Mouse (Mus musculus) heart, postnatal 0 days (tissue): ENCODE measurements around the gene Cpt1c. TPM values are rescaled to one million over a fixed set of nuclear protein-coding genes. Genes with fewer than 3 reads are reported as not detected.

Source experiments
- ATAC-seq: fragments of 200-750 bp; cut with Nextera tagmentation; 2 replicates; pipeline ENCODE4 v1.8.0; 2017; ENCODE audit warnings: low read depth, moderate number of reproducible peaks, moderate library complexity; ENCODE audit not compliant: insufficient read depth
- DNase-seq: peaks from one replicate; pipeline ENCODE4 v3.0.0-alpha.2; 2016; ENCODE audit warnings: low spot score
- H3K27ac ChIP-seq: fragments of 300-500 bp; sonication (generic); 2 replicates; pipeline ENCODE4 v1.5.1; 2014; ENCODE audit warnings: low read depth, mild to moderate bottlenecking
- H3K27me3 ChIP-seq: fragments of 300-500 bp; sonication (generic); 2 replicates; pipeline ENCODE4 v1.6.1; 2014; ENCODE audit warnings: low read length, mixed read lengths; ENCODE audit not compliant: control insufficient read depth, insufficient read depth
- H3K36me3 ChIP-seq: fragments of 300-500 bp; sonication (generic); replicated peaks from 2 replicates; pipeline ENCODE4 v1.6.1; 2014; ENCODE audit warnings: low read length, mixed read lengths; ENCODE audit not compliant: control insufficient read depth, insufficient read depth
- H3K4me1 ChIP-seq: fragments of 300-500 bp; sonication (generic); 2 replicates; pipeline ENCODE4 v1.6.1; 2014; ENCODE audit warnings: antibody characterized with exemption; ENCODE audit not compliant: control insufficient read depth, insufficient read depth
- H3K4me2 ChIP-seq: fragments of 300-500 bp; sonication (generic); 2 replicates; pipeline ENCODE4 v1.6.1; 2014; ENCODE audit warnings: low read depth, mild to moderate bottlenecking, low read length, moderate library complexity
- H3K4me3 ChIP-seq: fragments of 300-500 bp; sonication (generic); 2 replicates; pipeline ENCODE4 v1.5.1; 2014; ENCODE audit warnings: low read depth, low read length
- H3K9ac ChIP-seq: fragments of 300-500 bp; sonication (generic); replicated peaks from 2 replicates; pipeline ENCODE4 v1.6.1; 2014; ENCODE audit warnings: low read depth, low read length, mixed read lengths
- H3K9me3 ChIP-seq: fragments of 300-500 bp; sonication (generic); replicated peaks from 2 replicates; pipeline ENCODE4 v1.6.1; 2016; ENCODE audit warnings: low read length; ENCODE audit not compliant: control insufficient read depth
- CTCF ChIP-seq: IDR thresholded peaks from 2 replicates; pipeline ENCODE4 v1.5.1; 2016; ENCODE audit warnings: antibody characterized with exemption, control low read depth, low read depth
- EP300 ChIP-seq: IDR thresholded peaks from 2 replicates; pipeline ENCODE4 v1.6.1; 2016; ENCODE audit warnings: antibody characterized with exemption, low read depth
- WGBS: fragments of 180-500 bp; shearing (Covaris S2); extraction: QIAGEN DNeasy Blood & Tissue Kit; methylation state at CpG from one replicate; pipeline ENCODE4 v1.1.7; 2014; 5-methylcytosine and 5-hydroxymethylcytosine counted together
- polyA plus RNA-seq: library from polyadenylated mRNA; unstranded; fragments of >200 nt; fragmentation: Nextera tagmentation; extraction: Ambion mirVana; gene quantifications from 2 replicates; pipeline ENCODE4 v1.2.1, GENCODE M21; 2015
- total RNA-seq: library from RNA; depleted of rRNA; stranded (reverse); fragments of >200 nt; gene quantifications from 2 replicates; pipeline ENCODE4 v1.2.3, GENCODE M21; 2014; ENCODE audit warnings: low replicate concordance

The Cpt1c gene
- total and polyA plus RNA-seq, 2 experiments from 2014 or later = 3.4 to 7.5 TPM

DNA sequence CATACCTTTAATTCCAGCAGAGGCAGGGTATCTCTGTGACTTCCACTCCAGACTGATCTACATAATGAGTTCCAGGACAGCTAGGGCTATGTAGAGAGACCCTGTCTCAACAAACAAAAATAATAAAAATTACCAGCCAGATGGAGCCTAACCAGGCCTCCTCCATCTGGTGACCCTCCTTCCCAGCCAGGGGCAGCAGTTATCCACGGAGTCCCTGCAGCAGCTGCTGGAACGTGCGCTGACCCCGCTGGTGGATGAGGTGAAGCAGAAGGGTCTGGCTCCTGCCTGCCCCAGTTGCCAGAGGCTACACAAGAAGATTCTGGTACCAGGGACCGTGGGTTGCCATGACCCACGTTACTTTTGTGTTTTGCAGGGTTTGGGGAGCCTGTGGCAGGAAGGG, 18.4 kb downstream of the Cpt1c start:
- H3K9me3 ChIP-seq = no peaks in the 10 kb centered on the region
- H3K4me2 ChIP-seq = no peak overlapping the region
- H3K9ac ChIP-seq = no peak overlapping the region
- no peak for DNase-seq
- 68% methylated on average over 6 of the region's 6 CpGs for WGBS
- TF ChIP-seq EP300 (no peak), CTCF (no peak)
- ATAC-seq = no peak
- no peak overlapping the region for H3K27ac ChIP-seq
- peaks cover 10% of the 10 kb centered on the region; the same call in 1 of the 2 replicates for H3K4me1 ChIP-seq
- no peak overlapping the region for H3K4me3 ChIP-seq
- peaks cover 7% of the 10 kb centered on the region for H3K27me3 ChIP-seq
- 0 out of 2 replicates have a peak, but pooled peaks cover 2% of the 10 kb centered on the region for H3K36me3 ChIP-seq

- DNase-seq = peak; percentile 30
Observed at GRCm38 (mm10) chr7:44955628-44956027, 19.0 kb downstream of the Cpt1c start.

DNA sequence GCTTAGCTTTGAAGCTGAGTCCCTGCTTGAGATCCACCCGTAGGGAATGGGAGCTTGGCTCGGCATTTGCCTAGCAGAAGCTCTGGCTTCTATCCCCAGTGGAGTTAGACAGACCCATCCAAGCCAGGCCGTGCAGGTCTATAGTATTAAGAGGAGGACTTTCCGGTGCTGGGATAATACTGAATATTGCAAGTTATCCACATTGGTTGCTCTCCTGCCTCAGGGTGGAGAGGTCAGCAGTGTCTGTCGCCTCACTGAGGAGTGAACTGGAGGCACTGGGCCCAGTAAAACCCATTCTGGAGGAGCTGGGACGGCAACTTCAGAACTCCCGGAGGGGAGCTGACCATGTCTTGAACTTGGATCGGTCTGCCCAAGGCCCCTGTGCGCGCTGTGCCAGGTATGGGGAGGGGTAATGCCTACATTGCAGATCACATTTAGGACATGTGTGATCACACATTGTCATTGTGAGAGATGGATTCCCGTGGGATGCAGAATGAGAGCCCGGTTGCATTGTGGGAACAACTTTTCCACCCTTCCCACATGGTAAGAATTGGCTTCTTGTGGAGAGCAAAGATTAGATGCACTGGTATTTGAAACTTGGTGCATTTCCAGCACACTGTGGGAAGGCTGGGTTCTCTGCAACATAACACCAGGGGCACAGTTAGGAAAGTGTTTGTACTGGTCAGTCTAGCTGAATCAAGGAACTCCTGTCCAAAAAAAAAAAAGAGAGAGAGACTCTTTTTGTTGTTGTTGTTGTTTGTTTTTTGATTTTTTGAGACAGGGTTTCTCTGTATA, 20.4 kb downstream of the Cpt1c start:
- no peak for ATAC-seq
- Histone ChIP-seq H3K36me3 (no peaks in the 10 kb centered on the region), H3K9me3 (no peaks in the 10 kb centered on the region)

More at GRCm38 (mm10) chr7:44955628-44956027, 19.0 kb downstream of the Cpt1c start:
- Histone ChIP-seq H3K4me3 (no peak overlapping the region), H3K27me3 (peaks cover 13% of the 10 kb centered on the region), H3K27ac (no peak overlapping the region), H3K4me1 (peaks cover 10% of the 10 kb centered on the region; the same call in 1 of the 2 replicates), H3K9ac (no peak overlapping the region), H3K36me3 (no peaks in the 10 kb centered on the region), H3K4me2 (no peak overlapping the region), H3K9me3 (no peaks in the 10 kb centered on the region)
- peak; percentile 55 for TF ChIP-seq CTCF
- no peak for TF ChIP-seq EP300
- 44% methylated on average over 5 of the region's 5 CpGs for WGBS
- ATAC-seq = no peak

GRCm38 (mm10) chr7:44953561-44953960, 21.1 kb downstream of the Cpt1c start:
- 60% methylated on average over 14 of the region's 14 CpGs for WGBS
- DNase-seq (no peak), ATAC-seq (no peak)
- Histone ChIP-seq H3K9ac (no peak overlapping the region), H3K4me1 (peaks cover 10% of the 10 kb centered on the region; the same call in 1 of the 2 replicates), H3K36me3 (no peaks in the 10 kb centered on the region), H3K4me3 (no peak overlapping the region), H3K27ac (no peak overlapping the region), H3K27me3 (peaks cover 19% of the 10 kb centered on the region), H3K9me3 (no peaks in the 10 kb centered on the region), H3K4me2 (no peak overlapping the region)
- TF ChIP-seq CTCF = no peak
- no peak for TF ChIP-seq EP300

More for the DNA sequence above, 20.4 kb downstream of the Cpt1c start:
- H3K4me2 ChIP-seq = no peak overlapping the region
- H3K4me3 ChIP-seq = no peak overlapping the region
- peaks cover 19% of the 10 kb centered on the region for H3K27me3 ChIP-seq
- TF ChIP-seq EP300 = no peak
- no peak for TF ChIP-seq CTCF
- no peak for DNase-seq
- 75% methylated on average over 12 of the region's 12 CpGs for WGBS
- H3K9ac ChIP-seq = no peak overlapping the region
- peaks cover 10% of the 10 kb centered on the region; the same call in 1 of the 2 replicates for H3K4me1 ChIP-seq
- H3K27ac ChIP-seq = no peak overlapping the region

- Histone ChIP-seq H3K4me2 (peak overlapping the region; percentile 79), H3K9ac (peak overlapping the region; percentile 43), H3K27me3 (peaks cover 22% of the 10 kb centered on the region), H3K4me3 (peak overlapping the region; percentile 50), H3K4me1 (peaks cover 10% of the 10 kb centered on the region; the same call in 1 of the 2 replicates), H3K27ac (peak overlapping the region; percentile 51; the same call in 1 of the 2 replicates), H3K36me3 (no peaks in the 10 kb centered on the region), H3K9me3 (no peaks in the 10 kb centered on the region)
- 7% methylated on average over 24 of the region's 24 CpGs for WGBS
- no peak for TF ChIP-seq EP300
- no peak for TF ChIP-seq CTCF
- ATAC-seq (peak; percentile 88), DNase-seq (peak; percentile 96)
Observed at GRCm38 (mm10) chr7:44952611-44953306, 21.9 kb downstream of the Cpt1c start.
